Mouse (Mus musculus) stomach, embryonic 16.5 days (tissue): ENCODE measurements at regions not wholly inside any gene's neighbourhood (a gene's known extent, or its start where the extent isn't known, plus 50 kb on each side); places are given as distances from the start of the nearest gene placed in this dataset.
A peak's percentile ranks its signal among the peaks of the same experiment; 100 is the strongest.

Experiments
- ATAC-seq: fragments of 200-750 bp; cut with Nextera tagmentation; 2 replicates; pipeline ENCODE4 v1.8.0; 2017; ENCODE audit warnings: moderate number of reproducible peaks, moderate TSS enrichment; ENCODE audit not compliant: insufficient read depth, low FRiP score
- H3K27ac ChIP-seq: fragments of 300-500 bp; sonication (generic); 2 replicates; pipeline ENCODE4 v1.5.1; 2014; ENCODE audit warnings: low read length
- H3K27me3 ChIP-seq: fragments of 300-500 bp; sonication (generic); 2 replicates; pipeline ENCODE4 v1.6.1; 2014; ENCODE audit warnings: low read length, control low read depth, mixed read lengths; ENCODE audit not compliant: control insufficient read depth, insufficient read depth
- H3K36me3 ChIP-seq: fragments of 300-500 bp; sonication (generic); 2 replicates; pipeline ENCODE4 v1.6.1; 2014; ENCODE audit warnings: low read length; ENCODE audit not compliant: control insufficient read depth, insufficient read depth
- H3K4me1 ChIP-seq: fragments of 300-500 bp; sonication (generic); 2 replicates; pipeline ENCODE4 v1.6.1; 2014; ENCODE audit warnings: low read length, control low read depth, mixed read lengths; ENCODE audit not compliant: control insufficient read depth, insufficient read depth
- H3K4me2 ChIP-seq: fragments of 300-500 bp; sonication (generic); 2 replicates; pipeline ENCODE4 v1.6.1; 2014; ENCODE audit warnings: low read depth, low read length, mixed read lengths
- H3K4me3 ChIP-seq: fragments of 300-500 bp; sonication (generic); replicated peaks from 2 replicates; pipeline ENCODE4 v1.5.1; 2014; ENCODE audit warnings: mild to moderate bottlenecking, low read length
- H3K9ac ChIP-seq: fragments of 300-500 bp; sonication (generic); 2 replicates; pipeline ENCODE4 v1.6.1; 2014; ENCODE audit warnings: low read length
- H3K9me3 ChIP-seq: fragments of 300-500 bp; sonication (generic); replicated peaks from 2 replicates; pipeline ENCODE4 v1.6.1; 2016; ENCODE audit warnings: low read length, control low read depth; ENCODE audit not compliant: control insufficient read depth
- WGBS: fragments of 180-500 bp; shearing (Covaris S2); extraction: QIAGEN DNeasy Blood & Tissue Kit; methylation state at CpG from one replicate; pipeline ENCODE4 v1.1.7; 2014; 5-methylcytosine and 5-hydroxymethylcytosine counted together

GRCm38 (mm10) chr5:54356105-54356504 lies 357.8 kb downstream of the Stim2 start:
- 29% methylated on average over 4 of the region's 4 CpGs for WGBS
- Histone ChIP-seq H3K36me3 (no peaks in the 10 kb centered on the region), H3K4me3 (no peak overlapping the region), H3K27me3 (no peaks in the 10 kb centered on the region), H3K9me3 (no peaks in the 10 kb centered on the region), H3K9ac (no peak overlapping the region), H3K27ac (no peak overlapping the region), H3K4me1 (no peaks in the 10 kb centered on the region), H3K4me2 (no peak overlapping the region)
- no peak for ATAC-seq

- no peak for ATAC-seq
- no peaks in the 10 kb centered on the region for H3K9me3 ChIP-seq
- no peak overlapping the region for H3K4me3 ChIP-seq
- H3K27ac ChIP-seq = no peak overlapping the region
- no peaks in the 10 kb centered on the region for H3K36me3 ChIP-seq
- no peaks in the 10 kb centered on the region for H3K4me1 ChIP-seq
- H3K27me3 ChIP-seq = no peaks in the 10 kb centered on the region
- 70% methylated on average over 4 of the region's 4 CpGs for WGBS
- H3K4me2 ChIP-seq = no peak overlapping the region
- H3K9ac ChIP-seq = no peak overlapping the region
Measured at GRCm38 (mm10) chr5:54357501-54357900, 359.2 kb downstream of the Stim2 start.

GRCm38 (mm10) chr5:54358221-54358620 lies 359.9 kb downstream of the Stim2 start:
- no peaks in the 10 kb centered on the region for H3K4me1 ChIP-seq
- peak; percentile 47; the same call in 1 of the 2 replicates for ATAC-seq
- H3K9me3 ChIP-seq = no peaks in the 10 kb centered on the region
- H3K36me3 ChIP-seq = no peaks in the 10 kb centered on the region
- no peak overlapping the region for H3K9ac ChIP-seq
- H3K4me2 ChIP-seq = no peak overlapping the region
- H3K27me3 ChIP-seq = no peaks in the 10 kb centered on the region
- no peak overlapping the region for H3K4me3 ChIP-seq
- WGBS = 22% methylated on average over 2 of the region's 2 CpGs
- no peak overlapping the region for H3K27ac ChIP-seq
